Mouse (Mus musculus) cerebellum, adult 2 months (tissue): Measurements from ENCODE around the gene Rgs19. TPM values are rescaled to one million over a fixed set of nuclear protein-coding genes. Genes with fewer than 3 reads are reported as not detected.

Experiments
- DNase-seq, 2 experiments: peaks; one replicate each; pipeline ENCODE4 v3.0.0; 2021
- H3K27ac ChIP-seq: fragments of 200-500 bp; 2 replicates; pipeline ENCODE4 v1.5.1; 2012; ENCODE audit warnings: low read length, control low read depth, inconsistent platforms; ENCODE audit not compliant: insufficient read depth
- H3K27me3 ChIP-seq: fragments of 200-500 bp; 2 replicates; pipeline ENCODE4 v1.6.1; 2012; ENCODE audit warnings: inconsistent platforms, mild to moderate bottlenecking, low read length, moderate library complexity; ENCODE audit not compliant: control insufficient read depth, insufficient read depth
- H3K4me1 ChIP-seq: fragments of 200-500 bp; 2 replicates; pipeline ENCODE4 v1.6.1; 2011; ENCODE audit warnings: low read length; ENCODE audit not compliant: control insufficient read depth, insufficient read depth
- H3K4me3 ChIP-seq: fragments of 200-500 bp; replicated peaks from 2 replicates; pipeline ENCODE3; 2011; ENCODE audit warnings: mild to moderate bottlenecking, low read depth, low read length, control low read depth; ENCODE audit not compliant: insufficient read depth
- CTCF ChIP-seq: fragments of 200-500 bp; IDR thresholded peaks from 2 replicates; pipeline ENCODE4 v1.5.1; 2011; ENCODE audit warnings: low read depth, mild to moderate bottlenecking, control low read depth, low read length, moderate library complexity, borderline replicate concordance; ENCODE audit not compliant: insufficient read depth
- POLR2A ChIP-seq: fragments of 200-500 bp; IDR thresholded peaks from 2 replicates; pipeline ENCODE4 v1.6.1; 2011; ENCODE audit warnings: low read length, control low read depth, borderline replicate concordance; ENCODE audit not compliant: insufficient read depth
- WGBS: fragments of 180-500 bp; shearing (Covaris S2); methylation state at CpG from one replicate; pipeline ENCODE4 v1.1.7; 2018; 5-methylcytosine and 5-hydroxymethylcytosine counted together
- polyA plus RNA-seq: library from polyadenylated mRNA; depleted of rRNA; stranded (reverse); fragments of >200 nt; gene quantifications from 2 replicates; pipeline ENCODE4 v1.2.3, GENCODE M21; 2012; rRNA removed

Gene Rgs19
- polyA plus RNA-seq, 1 experiment = 30.6 TPM

GRCm38 (mm10) chr2:181646626-181647472, 46.9 kb downstream of the Rgs19 start:
- Histone ChIP-seq H3K4me3 (no peak overlapping the region), H3K27me3 (no peaks in the 10 kb centered on the region), H3K4me1 (peaks cover 3% of the 10 kb centered on the region; the same call in 1 of the 2 replicates), H3K27ac (no peak overlapping the region)
- TF ChIP-seq CTCF (no peak), POLR2A (no peak)
- DNase-seq = no peak
- 94% methylated on average over 6 of the region's 6 CpGs for WGBS

DNA sequence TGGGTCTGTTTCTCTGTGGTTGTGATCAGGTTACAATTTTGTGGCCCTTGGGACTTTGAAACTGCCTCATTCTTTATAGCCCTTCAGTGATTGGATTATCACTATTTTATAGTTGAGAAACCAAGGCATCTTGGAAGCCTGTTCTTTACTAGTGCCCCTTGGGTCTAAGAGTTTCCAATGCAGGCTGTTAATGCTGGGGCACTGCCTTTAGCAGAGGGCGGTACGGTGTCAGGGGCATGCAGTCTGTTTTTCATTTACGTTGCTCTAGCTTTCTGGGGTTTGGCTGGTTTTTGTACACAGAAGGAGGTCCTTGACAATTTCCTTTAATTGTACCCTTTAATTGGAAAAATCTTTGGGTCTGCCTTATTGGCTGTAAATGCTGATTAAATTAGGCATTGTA, 48.1 kb downstream of the Rgs19 start:
- H3K4me1 ChIP-seq = peaks cover 3% of the 10 kb centered on the region; the same call in 1 of the 2 replicates
- TF ChIP-seq POLR2A = no peak
- TF ChIP-seq CTCF = no peak
- DNase-seq = no peak
- no peaks in the 10 kb centered on the region for H3K27me3 ChIP-seq
- no peak overlapping the region for H3K4me3 ChIP-seq
- 91% methylated on average over 3 of the region's 3 CpGs for WGBS
- H3K27ac ChIP-seq = no peak overlapping the region

GRCm38 (mm10) chr2:181644361-181644760, 49.4 kb downstream of the Rgs19 start:
- peak in 1 of 2 experiments; percentile 34 for DNase-seq
- Histone ChIP-seq H3K4me3 (no peak overlapping the region), H3K27me3 (no peaks in the 10 kb centered on the region), H3K4me1 (peaks cover 3% of the 10 kb centered on the region; the same call in 1 of the 2 replicates), H3K27ac (no peak overlapping the region)
- TF ChIP-seq POLR2A (no peak), CTCF (peak; percentile 65; the same call in 1 of the 2 replicates)
- WGBS = 88% methylated on average over 2 of the region's 2 CpGs

Other genes starting within 250 kb of the Rgs19 start
- 31.9 and 34.6 TPM in 2 replicates for gene Zbtb46, start 234.6 kb downstream of the Rgs19 start, polyA plus RNA-seq
- gene Abhd16b, start 200.8 kb downstream of the Rgs19 start, polyA plus RNA-seq = not detected in 2 replicates
- gene Tpd52l2, start 196.8 kb downstream of the Rgs19 start, polyA plus RNA-seq = 154 and 159 TPM in 2 replicates
- 218 and 230 TPM in 2 replicates for gene Dnajc5, start 173.5 kb downstream of the Rgs19 start, polyA plus RNA-seq
- 142 and 149 TPM in 2 replicates for gene Uckl1, start 109.1 kb downstream of the Rgs19 start, polyA plus RNA-seq
- 44.2 and 44.6 TPM in 2 replicates for gene Prpf6, start 102.1 kb downstream of the Rgs19 start, polyA plus RNA-seq
- 55.5 and 55.6 TPM in 2 replicates for gene Zfp512b, start 101.2 kb downstream of the Rgs19 start, polyA plus RNA-seq
- 61.0 and 62.2 TPM in 2 replicates for gene Samd10, start 94.8 kb downstream of the Rgs19 start, polyA plus RNA-seq
- 0.21 and 0.26 TPM in 2 replicates for gene Gm29797, start 36.9 kb downstream of the Rgs19 start, polyA plus RNA-seq
- gene Sox18, start 22.3 kb downstream of the Rgs19 start, polyA plus RNA-seq = 15.1 and 17.8 TPM in 2 replicates
- 128 and 138 TPM in 2 replicates for gene Tcea2, start 13.7 kb downstream of the Rgs19 start, polyA plus RNA-seq
- gene Lkaaear1, start 4.5 kb upstream of the Rgs19 start, polyA plus RNA-seq = not detected in 2 replicates
- 28.6 and 35.1 TPM in 2 replicates for gene Oprl1, start 21.0 kb upstream of the Rgs19 start, polyA plus RNA-seq
- gene Myt1, start 69.4 kb upstream of the Rgs19 start, polyA plus RNA-seq = 44.2 and 47.5 TPM in 2 replicates
- 94.1 and 105 TPM in 2 replicates for gene Pcmtd2, start 143.9 kb upstream of the Rgs19 start, polyA plus RNA-seq
- 34.8 and 37.0 TPM in 2 replicates for gene Polr3k, start 170.4 kb upstream of the Rgs19 start, polyA plus RNA-seq